8 mouse cellular contexts compared by ENCODE assay signal in genomic region chr9:107555031-107555457, GRCm38 (mm10). TPM values are rescaled to one million over a fixed set of nuclear protein-coding genes. Genes with fewer than 3 reads are reported as not detected.
DNase-seq lines count a peak whose midpoint lies in the region; ATAC-seq and TF ChIP-seq lines count a peak whose summit lies in the region.

No protein-coding gene starts in this region.

- H3K4me2 ChIP-seq in neural tube, embryonic 15.5 days = peak overlapping the region; percentile 89

- no peaks in the 10 kb centered on the region for H3K9me3 ChIP-seq in neural tube, embryonic 15.5 days (replicated peaks)

- H3K4me3 ChIP-seq in lung, adult 2 months (replicated peaks; ENCODE audit: extremely low read depth, low read depth, low read length) = peak overlapping the region; percentile 94
- H3K4me3 ChIP-seq in neural tube, embryonic 15.5 days (replicated peaks) = peak overlapping the region; percentile 82

- peaks cover 19% of the 10 kb centered on the region for H3K4me1 ChIP-seq in lung, adult 2 months (ENCODE audit: control insufficient read depth, insufficient read depth, low read length)
- H3K4me1 ChIP-seq in neural tube, embryonic 15.5 days = peaks cover 58% of the 10 kb centered on the region

- TF ChIP-seq CTCF in lung, adult 2 months (IDR thresholded peaks at IDR 0.05; ENCODE audit: insufficient read depth, low read length) = no peak

- under 1% methylated on average over 23 of the region's 23 CpGs for WGBS in lung, adult 2 months
- WGBS in neural tube, embryonic 15.5 days = 0% methylated on average over 23 of the region's 23 CpGs

- TF ChIP-seq POLR2A in lung, adult 2 months (IDR thresholded peaks at IDR 0.05; ENCODE audit: borderline replicate concordance, extremely low read depth, low read depth, low read length) = peak; percentile 80; the same call in 1 of the 2 replicates

- intact Hi-C loops in left cerebral cortex, postnatal 36 days (cut with DNase I) = no loop called here

- H3K36me3 ChIP-seq in neural tube, embryonic 15.5 days = peaks cover 30% of the 10 kb centered on the region

- H3K9ac ChIP-seq in neural tube, embryonic 15.5 days (replicated peaks) = peak overlapping the region; percentile 84

- DNase-seq in adrenal gland, adult 18-20 months (ENCODE audit: low spot score in 2 of 2) = peak; percentile 53 to 57
- DNase-seq in adrenal gland, adult 8-10 months = no peak
- peak; percentile 72 for DNase-seq in embryo, embryonic 10.5 days (ENCODE audit: low spot score)
- DNase-seq in heart, adult 18-20 months = peak; percentile 86 to 91
- peak; percentile 70 for DNase-seq in kidney, adult 11 months
- DNase-seq in lung, adult 2 months = peak; percentile 73
- DNase-seq in left cerebral cortex, postnatal 36 days (ENCODE audit: low spot score in 2 of 2) = no peak

- H3K27ac ChIP-seq in neural tube, embryonic 15.5 days (replicated peaks) = peak overlapping the region; percentile 92

- peak; percentile 16; the same call in 1 of the 2 replicates for ATAC-seq in neural tube, embryonic 15.5 days (ENCODE audit: low FRiP score)

- H3K27me3 ChIP-seq in neural tube, embryonic 15.5 days (replicated peaks) = peaks cover 31% of the 10 kb centered on the region

RNA-seq across cellular contexts. Expression of gene Rassf1, which starts 3.7 kb away (rescaled TPM):
- 10 to 100 TPM; 16.4 to 24.2 TPM for total RNA-seq in adrenal gland, adult 18-20 months (2021)
- total RNA-seq in adrenal gland, adult 8-10 months (2022) = 10 to 100 TPM; 16.1 to 33.1 (median 26.2) TPM
- 10 to 100 TPM; 15.1 TPM for total RNA-seq in heart, adult 18-20 months (2021)
- 43.7 and 45.5 TPM in 2 replicates for polyA plus RNA-seq in lung, adult 2 months (2012; rRNA removed)
- polyA plus RNA-seq in neural tube, embryonic 15.5 days (2015; fragmentation: Nextera tagmentation; extraction: Ambion mirVana) = 41.2 and 46.1 TPM in 2 replicates
- total RNA-seq in left cerebral cortex, postnatal 36 days (2021) = 10 to 100 TPM; 16.7 to 19.0 TPM

RNA-seq across cellular contexts. Expression of gene Zmynd10, which starts 7.9 kb away (rescaled TPM):
- 1 to 10 TPM; 1.0 to 1.1 TPM for total RNA-seq in adrenal gland, adult 18-20 months (2021)
- 1 to 10 TPM in 1 of 4 experiments, under 1 TPM in 2, not detected in 1; 0.41 to 1.7 (median 0.62) TPM for total RNA-seq in adrenal gland, adult 8-10 months (2022)
- under 1 TPM in 1 of 2 experiments, not detected in 1; 0.62 TPM for total RNA-seq in heart, adult 18-20 months (2021)
- 12.8 and 13.2 TPM in 2 replicates for polyA plus RNA-seq in lung, adult 2 months (2012; rRNA removed)
- polyA plus RNA-seq in neural tube, embryonic 15.5 days (2015; fragmentation: Nextera tagmentation; extraction: Ambion mirVana) = 1.6 and 2.6 TPM in 2 replicates
- total RNA-seq in left cerebral cortex, postnatal 36 days (2021) = 1 to 10 TPM; 3.4 to 4.3 TPM

RNA-seq across cellular contexts. Expression of gene Tusc2, which starts 8.0 kb away (rescaled TPM):
- 10 to 100 TPM; 53.9 to 54.3 TPM for total RNA-seq in adrenal gland, adult 18-20 months (2021)
- total RNA-seq in adrenal gland, adult 8-10 months (2022) = 10 to 100 TPM; 55.1 to 64.1 (median 61.8) TPM
- total RNA-seq in heart, adult 18-20 months (2021) = 10 to 100 TPM; 38.3 to 40.9 TPM
- polyA plus RNA-seq in lung, adult 2 months (2012; rRNA removed) = 46.0 and 46.7 TPM in 2 replicates
- 112 and 125 TPM in 2 replicates for polyA plus RNA-seq in neural tube, embryonic 15.5 days (2015; fragmentation: Nextera tagmentation; extraction: Ambion mirVana)
- 100 to 1,000 TPM in 1 of 2 experiments, 10 to 100 TPM in 1; 91.3 to 106 TPM for total RNA-seq in left cerebral cortex, postnatal 36 days (2021)

RNA-seq across cellular contexts. Expression of gene Hyal2, which starts 12.7 kb away (rescaled TPM):
- total RNA-seq in adrenal gland, adult 18-20 months (2021) = 10 to 100 TPM; 34.1 to 45.3 TPM
- total RNA-seq in adrenal gland, adult 8-10 months (2022) = 10 to 100 TPM; 27.3 to 47.0 (median 36.3) TPM
- 10 to 100 TPM; 31.4 to 40.0 TPM for total RNA-seq in heart, adult 18-20 months (2021)
- 235 and 342 TPM in 2 replicates for polyA plus RNA-seq in lung, adult 2 months (2012; rRNA removed)
- polyA plus RNA-seq in neural tube, embryonic 15.5 days (2015; fragmentation: Nextera tagmentation; extraction: Ambion mirVana) = 56.0 and 57.3 TPM in 2 replicates
- total RNA-seq in left cerebral cortex, postnatal 36 days (2021) = 10 to 100 TPM; 11.1 to 12.7 TPM

RNA-seq across cellular contexts. Expression of gene Nprl2, which starts 13.0 kb away (rescaled TPM):
- total RNA-seq in adrenal gland, adult 18-20 months (2021) = 10 to 100 TPM; 25.8 to 30.9 TPM
- 10 to 100 TPM; 30.3 to 35.9 (median 32.0) TPM for total RNA-seq in adrenal gland, adult 8-10 months (2022)
- 10 to 100 TPM; 20.4 to 21.0 TPM for total RNA-seq in heart, adult 18-20 months (2021)
- 24.8 and 31.3 TPM in 2 replicates for polyA plus RNA-seq in lung, adult 2 months (2012; rRNA removed)
- polyA plus RNA-seq in neural tube, embryonic 15.5 days (2015; fragmentation: Nextera tagmentation; extraction: Ambion mirVana) = 67.5 and 77.9 TPM in 2 replicates
- total RNA-seq in left cerebral cortex, postnatal 36 days (2021) = 10 to 100 TPM; 38.9 to 46.2 TPM

Comparison
In these comparisons a context has a peak if more than half of its experiments do, and no peak if none do; other contexts are left out.
1. DNase-seq: peak in adrenal gland, adult 18-20 months (2 of 2), embryo, embryonic 10.5 days (single experiment), heart, adult 18-20 months (2 of 2), kidney, adult 11 months (single experiment) and lung, adult 2 months (single experiment); none in adrenal gland, adult 8-10 months (single experiment) and left cerebral cortex, postnatal 36 days (0 of 2).